Mouse (Mus musculus) neural tube, embryonic 10.5 days (tissue): ENCODE results near the gene Srrm3.

ENCODE experiments used
- DNase-seq: peaks from one replicate; pipeline ENCODE4 v3.0.0-alpha.2; 2017; ENCODE audit warnings: low spot score; ENCODE audit errors: extremely low spot score

Srrm3 gene

DNA sequence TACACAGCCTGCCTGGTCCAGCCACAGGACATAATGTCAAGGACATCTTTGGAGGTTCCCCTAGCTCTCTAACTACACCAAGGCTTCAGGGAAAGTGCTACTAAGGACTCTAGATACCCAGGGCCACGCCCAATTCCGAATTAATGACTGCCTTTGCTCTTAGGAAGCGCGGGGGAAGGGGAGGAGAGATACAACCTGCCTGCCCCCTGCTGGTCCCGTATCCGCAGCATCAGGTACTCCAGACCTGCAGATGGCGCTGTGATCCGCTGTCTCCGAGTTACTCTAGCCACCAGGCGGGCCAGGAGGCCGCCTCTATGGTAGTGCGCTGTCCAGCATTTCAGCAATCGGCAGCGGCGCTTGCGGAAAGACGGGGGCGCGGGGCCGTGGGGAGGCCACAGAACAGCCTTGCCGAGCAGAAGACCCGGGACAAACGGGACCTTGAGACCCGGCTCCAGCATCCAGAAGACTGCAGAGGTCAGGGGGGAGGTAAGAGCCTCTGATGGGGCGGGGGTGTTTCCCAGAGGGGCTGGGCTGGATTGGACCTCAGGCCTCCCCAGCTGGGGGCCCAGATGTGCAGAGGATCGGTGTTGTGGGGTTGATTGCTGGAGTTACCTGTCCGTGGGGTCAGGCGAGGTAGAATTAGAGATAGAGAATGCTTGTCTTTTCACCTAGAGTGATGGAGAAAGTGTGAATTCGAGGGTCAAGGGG lies at the start of gene Srrm3:
Gene Srrm3, plus strand, starts transcription at position 336 of the 708 bp plus-strand sequence.
- peak; percentile 95 for DNase-seq

DNA sequence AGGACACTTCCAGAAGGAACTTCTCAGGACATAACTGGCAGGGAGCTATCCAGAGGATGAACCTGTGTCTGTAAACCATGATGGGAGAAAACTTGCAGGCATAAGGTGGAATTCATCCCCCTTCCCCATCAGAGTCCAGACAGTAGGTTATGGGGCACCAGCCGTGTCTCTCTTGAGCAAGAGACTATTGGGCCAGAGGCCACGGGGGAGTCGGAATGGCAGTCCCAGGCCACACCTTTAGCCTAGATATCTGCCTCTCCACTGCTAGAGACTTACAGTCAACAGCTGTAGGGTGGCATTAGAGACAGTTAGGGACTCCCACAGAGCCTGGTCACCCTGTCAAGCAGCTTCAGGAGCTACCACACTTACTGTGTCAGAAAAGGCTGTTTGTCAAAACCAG lies 44.8 kb upstream of the Srrm3 start:
- DNase-seq: no peak

DNA sequence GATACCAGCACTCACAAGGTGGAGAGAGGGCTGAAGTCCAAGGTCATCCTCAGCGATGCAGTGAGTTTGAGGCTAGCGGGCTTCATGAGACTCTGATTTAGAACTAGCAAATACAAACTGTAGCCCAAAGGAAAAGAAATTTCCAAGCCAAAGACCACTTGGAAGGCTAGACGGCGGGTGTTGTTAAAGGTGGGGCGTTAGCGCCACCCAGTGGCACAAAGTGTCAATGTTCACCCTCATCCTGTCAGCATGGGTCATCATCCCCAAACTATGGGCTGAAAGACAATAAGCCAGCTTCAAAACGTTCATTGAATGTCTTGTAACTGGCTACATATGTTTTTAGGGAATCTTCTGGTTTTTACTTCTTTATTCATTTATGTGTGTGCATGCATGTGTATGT lies 43.2 kb upstream of the Srrm3 start:
- DNase-seq: peak; percentile 67

DNA sequence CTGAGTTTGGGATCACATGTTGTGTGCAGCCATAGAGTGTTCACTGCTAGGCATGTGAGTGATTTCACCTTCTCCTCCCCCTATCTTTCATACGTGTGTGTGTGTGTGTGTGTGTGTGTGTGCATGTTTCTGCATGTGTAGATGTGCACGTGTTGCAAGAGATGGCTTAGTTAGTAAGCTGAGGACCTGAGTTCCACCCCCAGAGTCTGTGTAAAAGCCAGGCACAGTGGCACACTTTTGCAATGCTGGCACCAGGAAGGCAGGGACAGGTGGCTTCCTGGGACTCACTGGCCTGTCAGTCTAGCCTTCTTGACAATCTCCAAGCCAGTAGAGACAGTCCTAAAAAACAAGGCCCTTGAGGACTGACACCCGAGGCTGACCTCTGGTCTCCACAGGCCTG lies 41.7 kb upstream of the Srrm3 start:
- DNase-seq: no peak

DNA sequence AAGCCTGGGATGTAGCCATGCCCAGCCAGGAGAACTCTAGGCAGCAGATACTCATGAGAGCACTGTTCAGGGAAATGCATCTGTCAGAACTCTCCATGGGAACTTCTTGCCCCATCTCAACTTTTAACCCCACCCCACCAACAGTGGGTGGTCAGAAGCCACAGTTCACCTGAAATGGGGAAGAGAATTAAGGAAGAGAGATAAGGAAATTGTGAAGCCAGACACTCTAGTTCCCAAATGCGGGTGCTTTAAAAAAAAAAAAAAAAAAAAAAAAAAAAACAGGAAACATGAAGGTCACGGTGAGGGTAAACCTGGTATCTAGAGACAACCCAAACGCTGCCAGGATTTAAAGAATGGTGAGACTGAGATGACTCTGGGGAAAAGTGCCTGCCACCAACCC lies 34.2 kb upstream of the Srrm3 start:
- no peak for DNase-seq

DNA sequence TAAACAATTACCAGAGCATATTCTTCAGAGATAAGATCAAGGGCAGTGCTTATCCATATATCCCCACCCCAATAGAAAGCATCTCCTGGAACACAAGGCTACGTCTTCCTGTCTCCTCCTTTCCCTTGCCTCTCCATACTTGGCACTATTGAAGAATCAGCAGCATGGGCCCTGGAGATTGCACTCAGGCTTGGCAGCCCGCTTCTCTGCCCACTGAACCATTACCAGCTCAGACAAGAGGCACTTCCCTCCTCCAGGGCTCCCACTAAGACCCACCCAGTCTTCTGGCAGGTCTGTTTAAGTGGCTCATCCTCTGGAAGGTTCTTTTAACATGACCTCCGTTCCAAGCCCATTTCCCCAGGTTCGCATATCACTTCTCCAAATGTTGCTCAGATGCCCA lies 30.1 kb upstream of the Srrm3 start:
- DNase-seq: no peak

DNA sequence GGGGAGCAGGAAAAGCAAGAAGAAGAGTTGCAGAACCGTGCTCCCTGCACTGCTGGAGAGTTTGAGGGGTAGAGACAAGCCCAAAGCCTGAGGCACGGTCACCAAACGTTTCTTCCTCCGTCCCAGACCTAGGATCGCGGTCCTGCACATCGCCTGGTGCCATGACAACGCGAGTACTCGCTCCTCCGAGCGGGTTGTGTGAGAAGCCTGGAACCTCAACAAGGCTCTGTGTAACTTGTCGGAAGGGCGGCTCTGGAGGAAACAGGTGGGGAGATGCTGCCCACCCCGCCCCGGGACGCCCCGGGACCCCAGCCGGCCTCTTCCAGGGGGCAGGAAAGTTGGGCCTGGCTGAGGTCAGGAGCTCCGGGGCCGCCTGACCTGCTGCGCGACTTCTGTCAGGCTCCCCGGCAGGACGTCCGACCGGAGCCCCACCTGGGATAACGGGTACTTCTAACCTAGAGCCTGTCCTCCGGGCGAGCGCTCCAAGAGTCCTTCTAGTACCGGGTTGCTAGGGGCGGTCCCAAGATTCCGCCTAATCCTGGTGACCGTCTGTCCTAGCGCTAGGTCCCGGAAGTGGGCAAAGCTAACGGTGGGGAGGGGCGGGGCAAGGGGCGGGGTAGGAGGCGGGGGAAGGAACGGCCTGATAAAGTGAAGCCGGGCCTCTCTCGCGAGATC lies 28.8 kb upstream of the Srrm3 start, which contains the start of gene Styxl1:
Gene Styxl1, minus strand, starts transcription at position 590 of the 675 bp plus-strand sequence.
- no peak for DNase-seq

DNA sequence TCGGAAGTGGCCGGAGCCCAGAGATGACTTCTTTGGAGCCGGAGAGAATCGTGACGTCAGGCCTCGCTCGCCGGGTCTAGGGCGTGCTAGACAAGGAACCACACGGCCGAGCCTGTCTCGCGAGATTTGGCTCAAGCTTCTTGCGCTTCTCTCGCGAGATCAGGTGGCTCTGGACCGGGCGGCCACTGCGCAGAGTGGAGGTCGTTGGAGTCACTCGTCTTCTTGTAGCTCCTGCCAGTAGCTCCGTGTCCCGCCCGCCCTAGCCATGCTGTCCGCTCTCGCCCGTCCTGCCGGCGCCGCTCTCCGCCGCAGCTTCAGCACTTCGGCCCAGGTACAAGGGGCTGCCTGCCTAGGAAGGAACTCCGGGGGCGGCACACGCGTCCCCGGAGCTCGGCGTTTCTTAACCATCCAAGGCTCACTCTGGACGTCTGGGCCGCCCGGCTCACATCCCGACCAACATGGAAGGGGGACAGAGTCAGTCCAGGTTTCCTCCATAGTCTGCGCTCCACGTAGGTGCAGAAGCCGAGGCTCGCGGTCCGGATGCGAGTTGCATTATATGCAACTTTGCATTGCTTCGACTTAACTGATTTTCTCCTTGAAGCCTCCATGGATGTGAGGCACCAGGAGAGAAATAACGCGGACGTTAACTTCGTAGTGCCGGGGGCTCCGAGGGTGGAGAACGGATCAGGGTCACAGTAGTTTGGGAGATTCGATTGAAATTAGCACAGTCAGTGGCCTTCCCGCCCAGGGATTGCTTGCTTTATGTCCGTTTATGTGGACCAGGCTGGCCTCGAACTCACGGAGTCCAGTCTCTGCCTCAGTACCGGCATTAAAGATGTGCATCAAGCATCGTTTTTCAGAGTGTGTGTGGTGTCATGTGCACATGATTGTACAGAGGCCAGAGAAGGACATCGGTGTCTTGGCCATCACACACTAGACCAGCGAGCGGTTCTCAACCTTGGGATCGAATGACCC lies 27.9 kb upstream of the Srrm3 start, which contains the start of gene Mdh2:
Gene Mdh2, plus strand, starts transcription at position 10 of the 975 bp plus-strand sequence.
- DNase-seq: peak; percentile 100

DNA sequence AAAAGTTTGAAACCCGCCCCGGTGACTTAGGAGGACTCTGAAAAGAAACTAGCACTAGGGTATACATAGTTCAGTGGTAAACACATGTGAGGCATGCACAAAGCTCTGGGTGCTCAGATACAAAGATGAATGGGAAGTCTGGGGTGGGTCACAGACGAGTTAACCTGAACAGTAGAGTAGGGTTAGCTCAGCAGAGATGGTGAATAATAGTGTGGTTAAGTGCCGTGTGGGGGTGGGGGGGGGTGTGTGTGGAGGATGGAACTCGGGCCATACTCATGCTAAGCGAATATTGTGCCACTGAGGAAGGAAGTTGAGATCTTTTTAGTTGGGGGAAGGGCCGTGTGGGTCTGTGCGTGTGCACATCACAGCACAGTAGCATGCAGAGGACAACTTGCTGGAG lies 26.4 kb upstream of the Srrm3 start:
- no peak for DNase-seq

DNA sequence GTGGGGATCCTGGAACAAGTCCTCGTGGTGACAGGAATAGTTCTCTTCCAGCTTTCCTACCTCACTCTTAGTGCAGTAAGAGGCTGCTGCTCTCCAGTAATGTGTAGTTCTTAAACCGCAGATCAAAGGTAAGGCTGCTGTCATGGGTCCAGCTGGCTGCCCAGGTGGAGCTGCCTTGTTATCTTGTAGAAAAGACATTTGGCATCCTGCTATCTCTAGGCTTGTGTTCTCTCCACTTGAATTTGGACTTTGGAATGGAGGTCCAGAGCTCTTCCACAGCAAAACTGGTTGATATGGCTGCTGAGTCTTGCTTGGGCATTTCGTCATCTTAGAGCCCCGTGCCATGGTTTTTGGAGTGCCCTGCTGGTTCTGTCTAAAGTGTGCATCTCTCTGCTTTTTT lies 23.8 kb upstream of the Srrm3 start:
- no peak for DNase-seq

DNA sequence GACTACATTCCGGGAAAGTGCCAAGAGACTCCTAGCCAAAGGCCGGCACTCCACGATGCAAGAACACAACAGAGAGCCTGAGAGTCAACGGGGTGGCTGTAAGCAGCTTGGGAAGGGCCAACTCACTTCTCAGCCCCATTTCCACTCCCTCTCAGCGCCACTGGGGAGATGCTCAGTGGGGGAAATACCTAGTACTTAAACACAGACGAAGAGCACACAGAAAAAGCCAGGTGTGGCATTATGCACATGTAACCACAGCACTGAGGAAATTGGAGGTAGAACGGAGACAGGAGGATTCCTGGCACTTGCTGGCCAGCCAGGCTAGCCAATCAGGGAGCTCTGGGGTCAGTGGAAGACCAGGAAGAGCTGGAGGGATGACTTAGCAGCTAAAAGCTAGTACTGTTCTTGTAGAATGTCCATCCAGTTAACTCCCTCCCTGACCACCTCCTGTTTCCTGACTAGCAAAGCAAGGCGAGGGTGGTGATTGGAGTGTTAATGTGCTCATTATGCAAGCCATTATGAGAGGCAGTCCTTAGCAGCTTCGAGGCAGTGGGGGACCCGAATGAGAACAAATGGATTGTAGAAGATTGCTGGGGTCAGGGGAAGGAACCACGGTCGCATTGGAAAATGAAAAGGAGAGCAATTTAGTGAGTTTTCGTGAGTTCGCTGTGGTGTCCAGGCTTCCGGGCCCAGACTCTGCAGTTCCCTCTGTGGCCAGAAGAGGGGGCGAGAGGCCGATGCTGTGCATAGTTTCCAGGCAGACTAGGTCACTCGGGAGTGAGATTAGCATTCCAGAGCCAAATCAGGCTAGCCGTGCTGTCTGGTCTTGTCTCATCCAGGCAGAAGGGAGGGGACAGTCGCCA lies 12.5 kb upstream of the Srrm3 start:
- DNase-seq: peak; percentile 93

DNA sequence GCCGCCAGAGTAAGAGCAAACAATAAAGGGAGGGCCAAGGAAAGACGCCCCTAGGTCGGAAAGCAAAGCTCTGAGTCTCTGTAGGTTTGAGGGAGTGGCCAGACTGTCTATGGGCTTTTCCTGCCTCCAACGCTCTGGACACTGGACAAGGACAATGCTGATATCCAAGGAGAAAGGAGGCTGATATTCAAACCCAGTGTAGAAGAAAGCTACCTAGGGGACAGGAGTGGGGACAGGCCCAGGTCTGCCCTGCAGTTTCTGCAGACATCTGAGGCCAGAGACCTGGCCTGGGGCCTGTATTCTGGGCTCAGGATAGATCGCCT lies 11.9 kb upstream of the Srrm3 start:
- DNase-seq: no peak

DNA sequence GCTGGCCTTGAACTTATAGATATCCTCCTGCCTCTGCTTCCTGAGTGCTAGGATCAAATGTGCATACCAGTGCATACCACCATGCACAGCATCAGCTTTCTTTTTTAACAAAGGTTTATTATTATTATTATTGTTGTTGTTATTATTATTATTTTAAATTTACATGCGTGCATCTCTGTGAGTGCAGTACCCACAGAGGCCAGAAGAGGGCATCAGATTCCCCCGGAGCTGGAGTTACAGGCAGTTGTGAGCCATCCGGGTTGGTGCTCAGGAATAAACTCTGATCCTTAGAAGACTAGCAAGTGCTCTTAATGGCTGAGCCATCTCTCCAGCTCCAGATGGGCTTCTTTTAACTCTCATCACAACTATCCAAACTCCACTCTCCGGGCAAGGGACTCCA lies 6.9 kb upstream of the Srrm3 start:
- peak; percentile 38 for DNase-seq

DNA sequence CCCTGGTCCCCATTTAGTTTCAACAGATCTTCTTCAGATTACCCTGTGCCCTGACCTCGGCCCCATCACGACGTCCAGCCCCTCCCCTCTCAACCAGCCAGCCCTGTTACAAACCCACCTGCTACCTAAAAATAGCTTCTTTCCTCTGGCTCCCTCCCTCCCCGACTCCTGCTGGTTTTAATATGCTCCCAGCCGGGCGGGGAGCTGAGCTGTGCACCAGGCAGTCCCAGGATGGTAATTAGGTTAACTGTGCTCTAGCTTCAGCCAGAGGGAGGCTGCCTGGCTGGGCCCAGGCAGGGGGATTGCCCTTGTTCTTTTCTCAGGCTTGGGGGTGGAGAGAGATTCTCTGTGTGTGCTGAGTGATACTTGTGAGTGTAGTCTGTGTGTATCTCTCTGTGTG lies 5.8 kb upstream of the Srrm3 start:
- peak; percentile 29 for DNase-seq

DNA sequence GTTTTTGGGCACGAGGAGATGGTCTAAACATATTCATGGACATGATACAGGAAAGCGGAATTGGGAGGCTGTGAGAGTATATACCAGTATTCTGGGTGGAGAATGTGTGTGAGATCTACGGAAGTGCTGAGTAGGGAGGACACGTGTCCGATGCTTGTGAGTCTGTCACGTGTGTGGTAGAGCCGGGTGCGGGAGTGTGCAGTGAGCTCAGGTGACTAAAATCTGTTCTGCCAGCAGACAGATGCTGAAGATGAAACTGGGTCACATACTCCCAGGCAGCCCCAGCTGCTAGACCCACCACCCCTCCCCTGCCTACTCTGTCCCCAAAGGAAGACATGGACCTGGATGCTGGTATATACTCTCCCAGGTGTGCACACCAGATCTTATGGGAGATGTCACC lies 4.0 kb upstream of the Srrm3 start:
- no peak for DNase-seq

DNA sequence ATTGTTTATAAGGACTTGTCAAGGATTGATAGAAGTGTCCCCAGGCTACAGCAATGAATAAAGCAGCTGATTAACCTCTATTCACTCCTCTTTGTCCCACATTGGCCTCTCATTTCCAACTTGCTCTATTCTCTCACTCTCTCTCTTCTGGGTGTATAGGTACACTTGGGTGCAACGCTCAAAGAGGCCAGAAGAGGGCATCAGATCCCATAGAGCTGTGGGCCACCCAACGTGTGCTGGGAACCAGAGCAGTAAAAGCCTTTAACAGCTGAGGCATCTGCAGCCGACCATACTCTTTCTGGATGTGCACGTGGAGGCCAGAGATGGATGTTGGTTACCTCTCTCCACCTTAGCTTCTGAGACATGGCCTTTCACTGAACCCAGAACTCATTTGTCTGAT lies 3.6 kb upstream of the Srrm3 start:
- no peak for DNase-seq

DNA sequence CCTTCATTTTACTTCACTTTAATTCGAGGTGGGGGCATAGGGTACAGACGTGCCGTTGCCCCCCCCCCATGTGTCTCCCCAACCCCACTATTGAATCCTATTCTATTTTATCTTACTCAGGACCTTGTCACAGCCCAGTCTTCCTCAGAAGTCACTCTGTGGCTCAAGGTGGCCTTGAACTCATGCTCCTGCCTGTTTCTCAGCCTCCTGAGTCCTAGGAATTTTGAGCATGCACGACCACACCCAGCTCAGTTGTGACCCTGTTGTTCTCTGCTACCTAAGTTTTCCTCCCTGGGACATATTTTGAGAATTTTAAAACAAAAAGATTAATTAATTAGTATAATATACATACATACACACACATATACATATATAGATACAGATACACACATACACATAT lies 3.0 kb upstream of the Srrm3 start:
- no peak for DNase-seq

DNA sequence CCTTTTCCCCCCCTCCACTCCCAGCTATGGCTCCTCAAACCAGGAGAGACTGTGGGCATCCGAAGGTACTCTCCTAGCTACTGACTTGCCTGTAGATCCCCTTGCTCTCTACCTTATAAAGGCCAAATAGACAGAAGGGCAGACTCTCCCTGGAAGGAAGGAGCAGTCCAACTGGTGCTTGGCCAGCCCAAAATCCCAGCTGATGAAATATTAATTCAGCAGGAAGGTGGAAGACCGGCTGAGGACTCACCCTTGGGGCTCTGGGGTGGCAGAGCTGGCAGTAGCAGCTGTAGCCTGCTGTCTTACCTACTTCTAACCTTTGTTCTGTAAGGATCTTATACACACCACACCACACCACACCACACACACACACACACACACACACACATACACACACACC lies 2.0 kb upstream of the Srrm3 start:
- no peak for DNase-seq

DNA sequence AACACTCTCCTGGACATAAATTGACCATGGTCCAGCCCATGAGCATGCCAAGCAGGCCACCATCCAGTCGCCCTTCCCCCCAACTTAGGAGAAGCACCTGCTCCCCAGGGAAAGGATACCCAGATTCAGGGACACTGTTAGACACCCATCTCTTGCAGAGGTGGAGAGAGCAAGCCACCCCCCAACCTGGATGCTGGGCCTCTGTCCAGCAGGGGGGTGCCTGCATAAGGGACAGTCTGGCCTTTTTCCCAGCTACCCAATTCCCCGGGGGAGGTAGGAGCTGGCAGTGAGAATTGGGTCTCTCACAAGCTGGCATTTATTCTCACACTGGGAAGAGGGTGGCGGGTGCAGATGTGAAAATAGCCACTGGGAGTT lies 560 bp downstream of the Srrm3 start:
- no peak for DNase-seq

DNA sequence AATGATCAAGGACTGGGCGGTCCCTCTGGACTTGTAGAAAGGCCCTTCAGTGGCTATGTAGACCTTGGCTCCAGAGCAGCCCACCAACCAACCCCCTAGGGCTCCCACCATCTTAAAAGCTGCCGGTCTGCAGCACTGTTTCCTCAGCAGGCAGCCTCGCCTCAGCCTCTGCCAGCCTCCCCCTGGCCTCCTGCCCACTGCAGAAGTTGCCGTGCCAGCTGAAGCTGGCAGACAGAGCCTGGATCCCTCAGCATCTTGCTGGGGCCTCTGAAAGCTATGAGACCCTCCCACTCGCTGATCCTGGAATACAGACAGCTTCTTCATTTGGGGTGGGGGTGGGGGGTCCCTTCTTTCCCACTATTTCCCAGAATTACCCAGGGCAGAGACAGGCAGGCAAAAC lies 6.3 kb downstream of the Srrm3 start:
- DNase-seq: no peak

DNA sequence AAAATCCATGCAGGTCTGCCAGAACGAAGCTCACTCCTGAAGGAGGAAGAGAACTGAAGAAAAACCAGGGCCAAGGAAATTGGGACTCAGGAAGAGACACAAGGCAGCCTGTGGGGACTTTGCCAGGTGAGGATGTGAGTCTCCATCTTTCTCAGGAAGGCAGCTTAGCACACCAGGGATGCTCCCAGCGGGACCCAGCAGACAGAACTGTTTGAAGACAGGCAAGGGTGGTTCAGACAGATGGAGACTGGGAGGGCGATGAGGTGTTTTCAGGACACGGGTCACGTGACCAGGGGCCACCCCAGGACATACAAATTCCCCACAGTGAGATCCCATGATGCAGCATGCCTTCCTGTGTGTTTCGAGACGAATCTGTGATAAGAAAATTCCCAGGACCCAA lies 11.8 kb downstream of the Srrm3 start:
- no peak for DNase-seq
